Mouse (Mus musculus): ENCODE results near the gene Tpbpb. TPM values are rescaled to one million over a fixed set of nuclear protein-coding genes. Genes with fewer than 3 reads are reported as not detected.

Gene Tpbpb
- total and polyA plus RNA-seq, 3 experiments = not detected

DNA sequence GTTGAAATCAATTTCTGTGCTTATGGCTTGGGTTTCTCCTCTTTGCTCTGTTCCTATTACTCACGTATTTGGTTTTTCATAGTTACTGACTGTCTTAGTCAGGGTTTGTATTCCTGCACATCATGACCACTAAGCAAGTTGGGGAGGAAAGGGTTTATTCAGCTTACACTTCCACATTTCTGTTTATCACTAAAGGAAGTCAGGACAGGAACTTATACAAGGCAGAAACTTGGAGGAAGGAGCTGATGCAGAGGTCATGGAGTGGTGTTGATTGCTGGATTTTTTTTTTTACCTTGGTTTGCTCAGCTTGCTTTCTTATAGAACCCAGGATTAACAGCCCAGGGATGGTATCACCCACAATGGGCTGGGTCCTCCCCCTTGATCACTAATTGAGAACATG, 12.4 kb downstream of the Tpbpb start:
- dilution Hi-C loops (cut with MboI; ENCODE audit: extremely low pct_ligation_motif_present, extremely low pct_unique_long_range_greater_than_20kb, low sequenced_read_pairs) (no loop called here), in situ Hi-C loops (cut with MboI; ENCODE audit: low pct_ligation_motif_present, low pct_unique_long_range_greater_than_20kb, low sequenced_read_pairs) (no loop called here)
- Histone ChIP-seq H3K4me2 (ENCODE audit: insufficient read depth, low read depth, poor library complexity, severe bottlenecking) (no peak overlapping the region), H3K79me2 (replicated peaks; ENCODE audit: control insufficient read depth, extremely low read depth, insufficient read depth, poor library complexity, severe bottlenecking) (no peaks in the 10 kb centered on the region), H3K4me3 (replicated peaks in 1 of 3; ENCODE audit: low read depth in 2 of 3, low read length in 2 of 3, poor library complexity in 1 of 3) (no peak overlapping the region), H3K9ac (ENCODE audit: insufficient read depth, low read depth) (no peak overlapping the region), H3K27me3 (replicated peaks) (no peaks in the 10 kb centered on the region), H3K9me3 (replicated peaks; ENCODE audit: low read length) (peaks cover 33% of the 10 kb centered on the region), H3K4me1 (ENCODE audit: control insufficient read depth in 1 of 2, insufficient read depth in 2 of 2) (no peaks in the 10 kb centered on the region), H3K36me3 (replicated peaks in 1 of 2; ENCODE audit: control insufficient read depth in 1 of 2, insufficient read depth in 1 of 2, low read length in 1 of 2) (no peaks in the 10 kb centered on the region), H3K27ac (ENCODE audit: insufficient read depth, low read depth) (no peak overlapping the region)
- DNase-seq (ENCODE audit: extremely low read depth) = no peak
- TF ChIP-seq RAD21 (IDR thresholded peaks at IDR 0.05; ENCODE audit: low read depth, low read length) (no peak), POLR2A (IDR thresholded peaks at IDR 0.05; ENCODE audit: low read depth, low read length) (no peak), EP300 (IDR thresholded peaks at IDR 0.05; ENCODE audit: low read length) (no peak), PAX5 (IDR thresholded peaks at IDR 0.05; ENCODE audit: low read length) (no peak), E2F4 (IDR thresholded peaks at IDR 0.05; ENCODE audit: insufficient replicate concordance, low read depth, low read length) (no peak), CHD1 (IDR thresholded peaks at IDR 0.05; ENCODE audit: low read depth, low read length) (no peak), NRF1 (IDR thresholded peaks at IDR 0.05; ENCODE audit: low read depth, low read length) (no peak), SIN3A (IDR thresholded peaks at IDR 0.05; ENCODE audit: low read length) (no peak), MYC (IDR thresholded peaks at IDR 0.05; ENCODE audit: low read depth, low read length) (no peak), MEF2A (IDR thresholded peaks at IDR 0.05; ENCODE audit: borderline replicate concordance, low read depth, low read length) (no peak), UBTF (IDR thresholded peaks at IDR 0.05; ENCODE audit: low read depth, low read length) (no peak), ZNF384 (IDR thresholded peaks at IDR 0.05; ENCODE audit: low read depth, low read length) (no peak), ZMIZ1 (IDR thresholded peaks at IDR 0.05; ENCODE audit: low read depth, low read length) (no peak), MAFK (IDR thresholded peaks at IDR 0.05; ENCODE audit: insufficient replicate concordance, low read length) (no peak), JUND (conservative IDR thresholded peaks at IDR 0.05; ENCODE audit: low read depth, low read length) (no peak), IRF4 (IDR thresholded peaks at IDR 0.05; ENCODE audit: low read depth, low read length) (no peak), MXI1 (IDR thresholded peaks at IDR 0.05; ENCODE audit: low read depth, low read length) (no peak), TBP (conservative IDR thresholded peaks at IDR 0.05; ENCODE audit: low read depth, low read length) (no peak), BHLHE40 (IDR thresholded peaks at IDR 0.05; ENCODE audit: low read depth, low read length) (no peak), ELF1 (IDR thresholded peaks at IDR 0.05; ENCODE audit: low read depth, low read length) (no peak)

- H3K9me3 ChIP-seq (replicated peaks; ENCODE audit: low read length) = peaks cover 36% of the 10 kb centered on the region
- TF ChIP-seq RAD21 (IDR thresholded peaks at IDR 0.05; ENCODE audit: low read depth, low read length) = no peak
- in situ Hi-C loops (cut with MboI; ENCODE audit: low pct_ligation_motif_present, low pct_unique_long_range_greater_than_20kb, low sequenced_read_pairs) = no loop called here
Observed at GRCm38 (mm10) chr13:60864281-60864680, 40.4 kb downstream of the Tpbpb start, which contains the start of gene 4930486L24Rik. Gene 4930486L24Rik (minus strand): TSS chr13:60864475.

More at GRCm38 (mm10) chr13:60864281-60864680, 40.4 kb downstream of the Tpbpb start, which contains the start of gene 4930486L24Rik:
- Histone ChIP-seq H3K4me1 (ENCODE audit: control insufficient read depth in 1 of 2, insufficient read depth in 2 of 2) (no peaks in the 10 kb centered on the region), H3K9ac (ENCODE audit: insufficient read depth, low read depth) (no peak within 1 kb of the TSS), H3K36me3 (replicated peaks in 1 of 2; ENCODE audit: control insufficient read depth in 1 of 2, insufficient read depth in 1 of 2, low read length in 1 of 2) (no peaks in the 10 kb centered on the region), H3K79me2 (replicated peaks; ENCODE audit: control insufficient read depth, extremely low read depth, insufficient read depth, poor library complexity, severe bottlenecking) (no peaks in the 10 kb centered on the region), H3K4me2 (ENCODE audit: insufficient read depth, low read depth, poor library complexity, severe bottlenecking) (no peak within 1 kb of the TSS), H3K27ac (ENCODE audit: insufficient read depth, low read depth) (no peak within 1 kb of the TSS; the same call in 1 of the 2 replicates), H3K4me3 (replicated peaks in 1 of 3; ENCODE audit: low read depth in 2 of 3, low read length in 2 of 3, poor library complexity in 1 of 3) (no peak within 1 kb of the TSS), H3K27me3 (replicated peaks) (no peaks in the 10 kb centered on the region)
- DNase-seq (ENCODE audit: extremely low read depth) = no peak
- dilution Hi-C loops (cut with MboI; ENCODE audit: extremely low pct_ligation_motif_present, extremely low pct_unique_long_range_greater_than_20kb, low sequenced_read_pairs) = no loop called here

Other genes with a start within 250 kb of the Tpbpb start
- not detected in 2 replicates for gene BC051665, start 118.5 kb downstream of the Tpbpb start, total RNA-seq (2012; rRNA removed)
- not detected in 2 replicates for gene BC051665, start 118.5 kb downstream of the Tpbpb start, total RNA-seq (2014; rRNA removed)
- gene BC051665, start 118.5 kb downstream of the Tpbpb start, polyA plus RNA-seq (2012; ENCODE audit: insufficient read length, low read depth) = not detected in 2 replicates
- gene Ctsll3, start 102.0 kb downstream of the Tpbpb start, total RNA-seq (2012; rRNA removed) = not detected in 2 replicates
- gene Ctsll3, start 102.0 kb downstream of the Tpbpb start, total RNA-seq (2014; rRNA removed) = not detected in 2 replicates
- gene Ctsll3, start 102.0 kb downstream of the Tpbpb start, polyA plus RNA-seq (2012; ENCODE audit: insufficient read length, low read depth) = not detected in 2 replicates
- gene 4930486L24Rik, start 40.4 kb downstream of the Tpbpb start, total RNA-seq (2012; rRNA removed) = not detected in 2 replicates
- gene 4930486L24Rik, start 40.4 kb downstream of the Tpbpb start, total RNA-seq (2014; rRNA removed) = not detected in 2 replicates
- gene 4930486L24Rik, start 40.4 kb downstream of the Tpbpb start, polyA plus RNA-seq (2012; ENCODE audit: insufficient read length, low read depth) = not detected in 2 replicates
- gene Gm49392, start 8.0 kb downstream of the Tpbpb start, total RNA-seq (2012; rRNA removed) = not detected in 2 replicates
- gene Gm49392, start 8.0 kb downstream of the Tpbpb start, total RNA-seq (2014; rRNA removed) = not detected in 2 replicates
- not detected in 2 replicates for gene Gm49392, start 8.0 kb downstream of the Tpbpb start, polyA plus RNA-seq (2012; ENCODE audit: insufficient read length, low read depth)
- gene Ctla2b, start 7.4 kb downstream of the Tpbpb start, total RNA-seq (2012; rRNA removed) = not detected in 2 replicates
- not detected in 2 replicates for gene Ctla2b, start 7.4 kb downstream of the Tpbpb start, total RNA-seq (2014; rRNA removed)
- not detected in 2 replicates for gene Ctla2b, start 7.4 kb downstream of the Tpbpb start, polyA plus RNA-seq (2012; ENCODE audit: insufficient read length, low read depth)
- not detected in 2 replicates for gene Gm49393, start 30.7 kb upstream of the Tpbpb start, total RNA-seq (2012; rRNA removed)
- gene Gm49393, start 30.7 kb upstream of the Tpbpb start, total RNA-seq (2014; rRNA removed) = not detected in 2 replicates
- not detected in 2 replicates for gene Gm49393, start 30.7 kb upstream of the Tpbpb start, polyA plus RNA-seq (2012; ENCODE audit: insufficient read length, low read depth)
- not detected in 2 replicates for gene Gm49391, start 31.7 kb upstream of the Tpbpb start, total RNA-seq (2012; rRNA removed)
- not detected in 2 replicates for gene Gm49391, start 31.7 kb upstream of the Tpbpb start, total RNA-seq (2014; rRNA removed)
- gene Gm49391, start 31.7 kb upstream of the Tpbpb start, polyA plus RNA-seq (2012; ENCODE audit: insufficient read length, low read depth) = not detected in 2 replicates
- gene Ctla2a, start 31.7 kb upstream of the Tpbpb start, total RNA-seq (2012; rRNA removed) = not detected in 2 replicates
- gene Ctla2a, start 31.7 kb upstream of the Tpbpb start, total RNA-seq (2014; rRNA removed) = not detected in 2 replicates
- gene Ctla2a, start 31.7 kb upstream of the Tpbpb start, polyA plus RNA-seq (2012; ENCODE audit: insufficient read length, low read depth) = not detected in 2 replicates
- gene Tpbpa, start 37.1 kb upstream of the Tpbpb start, total RNA-seq (2012; rRNA removed) = not detected in 2 replicates
- not detected in 2 replicates for gene Tpbpa, start 37.1 kb upstream of the Tpbpb start, total RNA-seq (2014; rRNA removed)
- not detected in 2 replicates for gene Tpbpa, start 37.1 kb upstream of the Tpbpb start, polyA plus RNA-seq (2012; ENCODE audit: insufficient read length, low read depth)
- not detected in 2 replicates for gene Ctsj, start 101.1 kb upstream of the Tpbpb start, total RNA-seq (2012; rRNA removed)
- not detected in 2 replicates for gene Ctsj, start 101.1 kb upstream of the Tpbpb start, total RNA-seq (2014; rRNA removed)
- gene Ctsj, start 101.1 kb upstream of the Tpbpb start, polyA plus RNA-seq (2012; ENCODE audit: insufficient read length, low read depth) = not detected in 2 replicates
- gene Ctsq, start 135.8 kb upstream of the Tpbpb start, total RNA-seq (2012; rRNA removed) = not detected in 2 replicates
- not detected in 2 replicates for gene Ctsq, start 135.8 kb upstream of the Tpbpb start, total RNA-seq (2014; rRNA removed)
- not detected in 2 replicates for gene Ctsq, start 135.8 kb upstream of the Tpbpb start, polyA plus RNA-seq (2012; ENCODE audit: insufficient read length, low read depth)

All from CH12.LX (cell line).